Mouse (Mus musculus) hindbrain, embryonic 15.5 days (tissue): ENCODE measurements around the gene Gm15093. TPM values are rescaled to one million over a fixed set of nuclear protein-coding genes. Genes with fewer than 3 reads are reported as not detected.
"Not testable (repeated sequence)": the region's sequence is repeated elsewhere in the genome, so short reads cannot be mapped to it uniquely, and the experiment has no call there.

ENCODE experiments used
- ATAC-seq: fragments of 200-750 bp; cut with Nextera tagmentation; 2 replicates; pipeline ENCODE4 v1.8.0; 2017; ENCODE audit warnings: low read depth, moderate number of reproducible peaks, moderate TSS enrichment; ENCODE audit not compliant: low FRiP score
- H3K27ac ChIP-seq: fragments of 300-500 bp; sonication (generic); replicated peaks from 2 replicates; pipeline ENCODE4 v1.5.1; 2015; ENCODE audit warnings: mild to moderate bottlenecking, inconsistent platforms
- H3K27me3 ChIP-seq: fragments of 300-500 bp; sonication (generic); 2 replicates; pipeline ENCODE4 v1.6.1; 2015; ENCODE audit warnings: control low read depth, inconsistent platforms
- H3K36me3 ChIP-seq: fragments of 300-500 bp; sonication (generic); 2 replicates; pipeline ENCODE4 v1.6.1; 2015; ENCODE audit warnings: control low read depth, inconsistent platforms
- H3K4me1 ChIP-seq: fragments of 300-500 bp; sonication (generic); replicated peaks from 2 replicates; pipeline ENCODE4 v1.6.1; 2015; ENCODE audit warnings: control low read depth, inconsistent platforms
- H3K4me2 ChIP-seq: fragments of 300-500 bp; sonication (generic); 2 replicates; pipeline ENCODE4 v1.6.1; 2015; ENCODE audit warnings: moderate library complexity, mild to moderate bottlenecking, inconsistent platforms
- H3K4me3 ChIP-seq: fragments of 300-500 bp; sonication (generic); 2 replicates; pipeline ENCODE4 v1.5.1; 2015; ENCODE audit warnings: mild to moderate bottlenecking, inconsistent platforms
- H3K9ac ChIP-seq: fragments of 300-500 bp; sonication (generic); 2 replicates; pipeline ENCODE4 v1.6.1; 2015; ENCODE audit warnings: inconsistent platforms
- H3K9me3 ChIP-seq: fragments of 300-500 bp; sonication (generic); 2 replicates; pipeline ENCODE4 v1.6.1; 2016; ENCODE audit warnings: control low read depth, inconsistent platforms
- WGBS: fragments of 180-500 bp; shearing (Covaris S2); methylation state at CpG from one replicate; pipeline ENCODE4 v1.1.7; 2015; 5-methylcytosine and 5-hydroxymethylcytosine counted together
- polyA plus RNA-seq: library from polyadenylated mRNA; unstranded; fragments of >200 nt; fragmentation: Nextera tagmentation; extraction: Ambion mirVana; gene quantifications from 2 replicates; pipeline ENCODE4 v1.2.1, GENCODE M21; 2015

Gene Gm15093
- not detected in 2 replicates for polyA plus RNA-seq

GRCm38 (mm10) chrX:149272077-149272476, at the start of gene Gm15093:
TSS of gene Gm15093 (plus strand) at chrX:149272377.
- H3K9ac ChIP-seq, H3K27ac ChIP-seq, H3K9me3 ChIP-seq, H3K4me2 ChIP-seq, H3K4me3 ChIP-seq, H3K36me3 ChIP-seq, H3K27me3 ChIP-seq, H3K4me1 ChIP-seq, ATAC-seq: not testable (repeated sequence)
- no CpG with 5 or more reads among the region's 1 CpGs for WGBS

Other genes with a start within 250 kb of the Gm15093 start
- gene Ott, start 198.1 kb upstream of the Gm15093 start, polyA plus RNA-seq, result not detected in 2 replicates
- gene Gm15085, start 175.2 kb downstream of the Gm15093 start, polyA plus RNA-seq, result not detected in 2 replicates